Mouse (Mus musculus) ES-E14 (cell line): ENCODE data around the gene Ccdc194. TPM values are rescaled to one million over a fixed set of nuclear protein-coding genes. Genes with fewer than 3 reads are reported as not detected.
A peak's percentile ranks its signal among the peaks of the same experiment; 100 is the strongest.

Experiments used
- DNase-seq: peaks from one replicate; pipeline ENCODE4 v3.0.0-alpha.2; 2013; ENCODE audit warnings: low read depth, low spot score
- H3K27ac ChIP-seq: 2 replicates; pipeline ENCODE4 v1.5.1; 2012; ENCODE audit warnings: low read depth, mild to moderate bottlenecking, low read length, moderate library complexity, mixed read lengths; ENCODE audit not compliant: poor library complexity, insufficient read depth, severe bottlenecking
- H3K36me3 ChIP-seq: 2 replicates; pipeline ENCODE4 v1.6.1; 2012; ENCODE audit warnings: mild to moderate bottlenecking, low read length, moderate library complexity, mixed read lengths; ENCODE audit not compliant: control insufficient read depth, poor library complexity, insufficient read depth, severe bottlenecking
- H3K4me1 ChIP-seq, 2 experiments: fragments of 150-350 bp in 1 of 2; sonication (generic) in 1 of 2; 2 replicates each; pipeline ENCODE4 v1.6.1; 2012; ENCODE audit warnings: low read length in 2 of 2, mild to moderate bottlenecking in 1 of 2, mixed read lengths in 1 of 2; ENCODE audit not compliant: control insufficient read depth in 2 of 2, insufficient read depth in 2 of 2, poor library complexity in 1 of 2
- H3K4me3 ChIP-seq, 2 experiments: fragments of 150-350 bp in 1 of 2; sonication (generic) in 1 of 2; 2 replicates each; pipeline ENCODE4 v1.5.1; 2012; ENCODE audit warnings: low read length in 2 of 2, low read depth in 1 of 2, mild to moderate bottlenecking in 1 of 2, mixed read lengths in 1 of 2; ENCODE audit not compliant: insufficient read depth in 1 of 2, poor library complexity in 1 of 2, severe bottlenecking in 1 of 2
- H3K9ac ChIP-seq: 2 replicates; pipeline ENCODE4 v1.6.1; 2012; ENCODE audit warnings: low read depth, mild to moderate bottlenecking, low read length, mixed read lengths; ENCODE audit not compliant: poor library complexity, insufficient read depth, severe bottlenecking
- H3K9me3 ChIP-seq: fragments of 150-350 bp; sonication (generic); 2 replicates; pipeline ENCODE4 v1.6.1; 2012; ENCODE audit warnings: low read depth, mild to moderate bottlenecking, low read length; ENCODE audit not compliant: control insufficient read depth, insufficient read depth
- CHD2 ChIP-seq: IDR thresholded peaks from 2 replicates; pipeline ENCODE4 v1.6.1; 2014; ENCODE audit warnings: mild to moderate bottlenecking, low read depth, low read length, inconsistent platforms
- HCFC1 ChIP-seq: IDR thresholded peaks from 2 replicates; pipeline ENCODE4 v1.6.1; 2012; ENCODE audit warnings: low read length, inconsistent platforms, borderline replicate concordance; ENCODE audit not compliant: insufficient read depth
- MAFK ChIP-seq: IDR thresholded peaks from 2 replicates; pipeline ENCODE4 v1.6.1; 2014; ENCODE audit warnings: mild to moderate bottlenecking, low read depth, low read length, inconsistent platforms; ENCODE audit not compliant: insufficient read depth
- ZC3H11A ChIP-seq: IDR thresholded peaks from 2 replicates; pipeline ENCODE4 v1.6.1; 2012; ENCODE audit warnings: low read depth, mild to moderate bottlenecking, inconsistent platforms, low read length, borderline replicate concordance
- ZNF384 ChIP-seq: IDR thresholded peaks from 2 replicates; pipeline ENCODE4 v1.6.1; 2012; ENCODE audit warnings: low read depth, low read length, inconsistent platforms
- in situ Hi-C, 2 experiments: fragments of 600-800 bp; cut with MboI; formaldehyde crosslinking; loops; one replicate each; pipeline ENCODE4 v1.15.1; 2025; ENCODE audit warnings: low sequenced_read_pairs in 2 of 2, inconsistent platforms in 1 of 2; ENCODE audit not compliant: unreplicated experiment in 2 of 2
- total RNA-seq: library from RNA; depleted of rRNA; stranded (reverse); fragments of 300-350 nt; gene quantifications from 2 replicates; pipeline ENCODE4 v1.2.3, GENCODE M21; 2012

Ccdc194 gene
- total RNA-seq, 1 experiment = 2.6 TPM

DNA sequence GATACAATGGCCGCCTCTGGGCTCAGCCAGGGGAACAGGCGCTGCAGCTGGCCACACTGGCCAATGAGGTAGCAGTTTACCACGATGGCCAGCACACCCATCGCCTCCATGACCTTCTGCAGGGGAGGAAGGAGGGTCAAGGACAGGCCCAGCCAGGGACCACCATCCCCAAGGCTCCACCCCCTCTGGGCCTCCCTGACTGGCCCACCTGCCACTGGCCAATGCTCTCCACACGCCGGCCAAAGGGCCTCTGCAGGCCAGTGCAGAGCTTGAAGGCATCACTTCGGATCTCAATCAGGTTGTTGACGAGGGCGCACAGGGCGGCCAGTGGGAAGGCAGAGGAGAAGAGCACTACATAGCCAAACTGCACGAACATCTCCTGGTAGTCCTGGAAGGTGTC, 46.6 kb downstream of the Ccdc194 start:
- DNase-seq = no peak
- no peaks in the 10 kb centered on the region for H3K9me3 ChIP-seq
- no peak overlapping the region for H3K4me3 ChIP-seq
- H3K4me1 ChIP-seq = peaks cover 0 to 7% of the 10 kb centered on the region in 2 experiments; a peak in 1 of 4 replicates
- TF ChIP-seq MAFK (no peak), HCFC1 (no peak), ZNF384 (no peak), CHD2 (no peak), ZC3H11A (no peak)
- in situ Hi-C loops = no loop called here
- no peak overlapping the region for H3K27ac ChIP-seq
- no peak overlapping the region for H3K9ac ChIP-seq
- peaks cover 11% of the 10 kb centered on the region; the same call in 1 of the 2 replicates for H3K36me3 ChIP-seq

DNA sequence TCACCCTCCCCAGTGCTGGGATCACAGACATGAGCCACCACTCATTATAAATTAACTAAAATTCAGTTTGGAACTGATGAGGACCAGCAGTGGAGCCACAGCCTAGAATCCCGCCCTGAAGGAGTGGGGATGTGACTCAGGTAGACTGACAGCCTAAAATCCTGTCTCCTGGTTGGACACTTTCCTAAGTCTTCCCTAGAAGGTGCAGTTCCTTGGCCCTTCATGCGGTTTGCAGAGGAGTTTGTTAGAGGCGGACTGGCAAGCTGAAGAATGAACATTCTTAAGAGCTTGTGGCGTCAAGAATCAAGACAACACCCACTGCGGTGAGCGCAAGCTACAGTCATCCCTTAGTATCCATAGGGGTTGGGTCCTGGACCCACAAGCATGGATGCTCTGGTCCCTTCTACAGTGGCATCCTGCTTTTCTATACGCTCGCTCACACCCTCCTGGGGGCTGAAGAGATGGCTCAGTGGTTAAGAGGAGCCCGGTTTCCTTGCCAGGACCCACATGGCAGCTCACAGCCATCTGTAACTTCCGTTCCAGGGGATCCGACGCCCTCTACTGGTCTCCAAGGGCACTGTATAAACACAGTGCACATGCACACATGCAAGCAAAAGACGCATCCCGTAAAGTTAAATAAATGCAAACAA, 48.2 kb downstream of the Ccdc194 start:
- Histone ChIP-seq H3K4me1 (peaks cover 0 to 7% of the 10 kb centered on the region in 2 experiments; a peak in 1 of 4 replicates), H3K4me3 (peak overlapping the region; percentile 43 to 81), H3K9me3 (no peaks in the 10 kb centered on the region), H3K36me3 (peaks cover 21% of the 10 kb centered on the region), H3K9ac (peak overlapping the region; percentile 65; the same call in 1 of the 2 replicates), H3K27ac (no peak overlapping the region)
- no peak for DNase-seq
- in situ Hi-C loops = no loop called here
- no peak for TF ChIP-seq ZC3H11A
- no peak for TF ChIP-seq MAFK
- TF ChIP-seq HCFC1 = 0 out of 2 replicates have a peak, but pooled peaks have one; percentile 51
- TF ChIP-seq ZNF384 = 0 out of 2 replicates have a peak, but pooled peaks have one; percentile 12
- no peak for TF ChIP-seq CHD2

- H3K36me3 ChIP-seq = peaks cover 30% of the 10 kb centered on the region
- peak overlapping the region; percentile 78 for H3K9ac ChIP-seq
- H3K4me1 ChIP-seq = peaks cover 0 to 5% of the 10 kb centered on the region in 2 experiments; a peak in 1 of 4 replicates
- TF ChIP-seq ZNF384 (no peak), HCFC1 (no peak), MAFK (no peak), CHD2 (no peak), ZC3H11A (no peak)
- H3K27ac ChIP-seq = 0 out of 2 replicates have a peak overlapping the region, but pooled peaks have one; percentile 20
- DNase-seq = no peak
- peak overlapping the region; percentile 60 to 81 for H3K4me3 ChIP-seq
- no peaks in the 10 kb centered on the region for H3K9me3 ChIP-seq
- in situ Hi-C loops = no loop called here
Observed at GRCm38 (mm10) chr8:71476099-71476940, 49.2 kb downstream of the Ccdc194 start.

GRCm38 (mm10) chr8:71475702-71476075, 49.8 kb downstream of the Ccdc194 start:
- DNase-seq = no peak
- Histone ChIP-seq H3K9ac (no peak overlapping the region), H3K36me3 (peaks cover 35% of the 10 kb centered on the region), H3K27ac (no peak overlapping the region), H3K9me3 (no peaks in the 10 kb centered on the region), H3K4me1 (peaks cover 0 to 8% of the 10 kb centered on the region in 2 experiments; a peak in 1 of 4 replicates), H3K4me3 (peak overlapping the region; percentile 60 to 81; a peak in 3 of 4 replicates)
- TF ChIP-seq ZNF384 (no peak), ZC3H11A (no peak), CHD2 (no peak), HCFC1 (no peak), MAFK (no peak)
- in situ Hi-C loops = no loop called here
